ENCODE assay signal across 18 mouse cellular contexts in genomic region chr6:53371962-53372361, GRCm38 (mm10).
A peak's percentile ranks its signal among the peaks of the same experiment; 100 is the strongest.
DNase-seq lines count a peak whose midpoint lies in the region; ATAC-seq and TF ChIP-seq lines count a peak whose summit lies in the region.
"Had no signal": no experiment of that assay in that cellular context is flagged by ENCODE, and none has a peak within 500 bp of the region (broad histone marks: within the 10 kb centered on the region; RNA-seq: fewer than 3 reads in every experiment).

No protein-coding gene starts in this region.

- H3K27me3 ChIP-seq in cerebellum, adult 2 months (ENCODE audit: control insufficient read depth, insufficient read depth, low read length) = no peaks in the 10 kb centered on the region
- no peaks in the 10 kb centered on the region for H3K27me3 ChIP-seq in forebrain, embryonic 16.5 days (replicated peaks; ENCODE audit: control insufficient read depth, insufficient read depth, low read length)

- no peak overlapping the region for H3K9ac ChIP-seq in forebrain, embryonic 16.5 days (replicated peaks; ENCODE audit: low read depth, low read length)
- H3K9ac ChIP-seq: lung, embryonic 14.5 days; midbrain, embryonic 12.5 days had no signal

- H3K4me3 ChIP-seq in cerebellum, adult 2 months (replicated peaks; ENCODE audit: insufficient read depth, low read depth, low read length) = no peak overlapping the region
- H3K4me3 ChIP-seq in forebrain, embryonic 16.5 days (replicated peaks; ENCODE audit: low read length) = no peak overlapping the region
- H3K4me3 ChIP-seq: hindbrain, embryonic 10.5 days; midbrain, embryonic 12.5 days had no signal

- peak; percentile 9 for DNase-seq in layer of hippocampus, adult 11-12 months (ENCODE audit: low spot score)
- DNase-seq in layer of hippocampus, postnatal 25 days (ENCODE audit: extremely low spot score in 1 of 2, low spot score in 1 of 2) = no peak
- DNase-seq in brain, embryonic 14.5 days (ENCODE audit: low read depth) = peak; percentile 77
- peak; percentile 78 to 88 for DNase-seq in cerebellum, adult 2 months
- DNase-seq in embryo, embryonic 10.5 days (ENCODE audit: low spot score) = no peak
- DNase-seq in spleen, postnatal 10 days (ENCODE audit: low spot score in 2 of 2) = no peak
- DNase-seq: adrenal gland, adult 2 months; heart, adult 11 months; kidney, postnatal 36 days; lung, embryonic 14.5 days; right cerebral cortex, postnatal 25 days; thymus, postnatal 4 days had no signal

- no peak for TF ChIP-seq CTCF in brain, embryonic 14.5 days (IDR thresholded peaks at IDR 0.05; ENCODE audit: borderline replicate concordance, extremely low read depth, insufficient read depth, insufficient read length)
- TF ChIP-seq CTCF in cerebellum, adult 2 months (IDR thresholded peaks at IDR 0.05; ENCODE audit: borderline replicate concordance, insufficient read depth, low read depth, low read length) = no peak

- H3K9me3 ChIP-seq in forebrain, embryonic 16.5 days (ENCODE audit: control insufficient read depth, low read length) = no peaks in the 10 kb centered on the region
- H3K9me3 ChIP-seq: hindbrain, embryonic 10.5 days; midbrain, embryonic 12.5 days had no signal

- TF ChIP-seq POLR2A in brain, embryonic 14.5 days (IDR thresholded peaks at IDR 0.05; ENCODE audit: borderline replicate concordance, extremely low read depth, insufficient read depth, insufficient read length, poor library complexity, severe bottlenecking) = no peak
- no peak for TF ChIP-seq POLR2A in cerebellum, adult 2 months (IDR thresholded peaks at IDR 0.05; ENCODE audit: borderline replicate concordance, insufficient read depth, low read length)

- H3K4me1 ChIP-seq in cerebellum, adult 2 months (ENCODE audit: control insufficient read depth, insufficient read depth, low read length) = peaks cover 10% of the 10 kb centered on the region; the same call in 1 of the 2 replicates
- H3K4me1 ChIP-seq in forebrain, embryonic 16.5 days (replicated peaks; ENCODE audit: control insufficient read depth, insufficient read depth, low read length) = peaks cover 6% of the 10 kb centered on the region; the same call in 1 of the 2 replicates
- H3K4me1 ChIP-seq: midbrain, embryonic 12.5 days had no signal

- peak; percentile 86 for ATAC-seq in forebrain, embryonic 16.5 days
- ATAC-seq: intestine, postnatal 0 days had no signal

- WGBS in cerebellum, adult 2 months = 8% methylated on average over 9 of the region's 9 CpGs
- 57% methylated on average over 9 of the region's 9 CpGs for WGBS in forebrain, embryonic 16.5 days

- no peak overlapping the region for H3K4me2 ChIP-seq in forebrain, embryonic 16.5 days (ENCODE audit: low read length)
- H3K4me2 ChIP-seq: liver, embryonic 11.5 days; lung, embryonic 14.5 days; midbrain, embryonic 12.5 days had no signal

- H3K36me3 ChIP-seq in forebrain, embryonic 16.5 days (ENCODE audit: control insufficient read depth, insufficient read depth) = no peaks in the 10 kb centered on the region
- H3K36me3 ChIP-seq: hindbrain, embryonic 10.5 days; midbrain, embryonic 12.5 days had no signal

- peak overlapping the region; percentile 0; the same call in 1 of the 2 replicates for H3K27ac ChIP-seq in cerebellum, adult 2 months (ENCODE audit: insufficient read depth, low read length)
- H3K27ac ChIP-seq in forebrain, embryonic 16.5 days (ENCODE audit: low read length) = no peak overlapping the region
- H3K27ac ChIP-seq: hindbrain, embryonic 10.5 days; macrophage; midbrain, embryonic 12.5 days had no signal

Comparison
In these comparisons a context has a peak if more than half of its experiments do, and no peak if none do; other contexts are left out.
1. DNase-seq: peak in layer of hippocampus, adult 11-12 months (single experiment), brain, embryonic 14.5 days (single experiment) and cerebellum, adult 2 months (2 of 2); none in layer of hippocampus, postnatal 25 days (0 of 2), embryo, embryonic 10.5 days (single experiment) and spleen, postnatal 10 days (0 of 2).